Mouse (Mus musculus) kidney, embryonic 16.5 days (tissue): Measurements from ENCODE around the gene Gnb1. TPM values are rescaled to one million over a fixed set of nuclear protein-coding genes. Genes with fewer than 3 reads are reported as not detected.
A peak's percentile ranks its signal among the peaks of the same experiment; 100 is the strongest.

Experiments used
- ATAC-seq: fragments of 200-750 bp; cut with Nextera tagmentation; 2 replicates; pipeline ENCODE4 v1.8.0; 2017; ENCODE audit warnings: moderate TSS enrichment; ENCODE audit not compliant: low FRiP score, low TSS enrichment
- H3K27ac ChIP-seq: fragments of 300-500 bp; sonication (generic); 2 replicates; pipeline ENCODE4 v1.5.1; 2014; ENCODE audit warnings: low read length
- H3K27me3 ChIP-seq: fragments of 300-500 bp; sonication (generic); 2 replicates; pipeline ENCODE4 v1.6.1; 2014; ENCODE audit warnings: low read length, control low read depth, mixed read lengths; ENCODE audit not compliant: insufficient read depth
- H3K36me3 ChIP-seq: fragments of 300-500 bp; sonication (generic); 2 replicates; pipeline ENCODE4 v1.6.1; 2014; ENCODE audit warnings: low read length, control low read depth, mixed read lengths; ENCODE audit not compliant: insufficient read depth
- H3K4me1 ChIP-seq: fragments of 300-500 bp; sonication (generic); 2 replicates; pipeline ENCODE4 v1.6.1; 2014; ENCODE audit warnings: low read length, control low read depth, mixed read lengths; ENCODE audit not compliant: insufficient read depth
- H3K4me2 ChIP-seq: fragments of 300-500 bp; sonication (generic); replicated peaks from 2 replicates; pipeline ENCODE4 v1.6.1; 2014; ENCODE audit warnings: low read depth, low read length
- H3K4me3 ChIP-seq: fragments of 300-500 bp; sonication (generic); 2 replicates; pipeline ENCODE4 v1.5.1; 2014; ENCODE audit warnings: mild to moderate bottlenecking, low read length
- H3K9ac ChIP-seq: fragments of 300-500 bp; sonication (generic); replicated peaks from 2 replicates; pipeline ENCODE4 v1.6.1; 2014; ENCODE audit warnings: low read length
- H3K9me3 ChIP-seq: fragments of 300-500 bp; sonication (generic); 2 replicates; pipeline ENCODE4 v1.6.1; 2016; ENCODE audit warnings: low read length, control low read depth
- WGBS: fragments of 180-500 bp; shearing (Covaris S2); extraction: QIAGEN DNeasy Blood & Tissue Kit; methylation state at CpG from one replicate; pipeline ENCODE4 v1.1.7; 2014; 5-methylcytosine and 5-hydroxymethylcytosine counted together
- polyA plus RNA-seq: library from polyadenylated mRNA; unstranded; fragments of >200 nt; fragmentation: Nextera tagmentation; extraction: Ambion mirVana; gene quantifications from 2 replicates; pipeline ENCODE4 v1.2.1, GENCODE M21; 2015

Gnb1 gene
- polyA plus RNA-seq, 1 experiment from 2014 or later, result 477 TPM

DNA sequence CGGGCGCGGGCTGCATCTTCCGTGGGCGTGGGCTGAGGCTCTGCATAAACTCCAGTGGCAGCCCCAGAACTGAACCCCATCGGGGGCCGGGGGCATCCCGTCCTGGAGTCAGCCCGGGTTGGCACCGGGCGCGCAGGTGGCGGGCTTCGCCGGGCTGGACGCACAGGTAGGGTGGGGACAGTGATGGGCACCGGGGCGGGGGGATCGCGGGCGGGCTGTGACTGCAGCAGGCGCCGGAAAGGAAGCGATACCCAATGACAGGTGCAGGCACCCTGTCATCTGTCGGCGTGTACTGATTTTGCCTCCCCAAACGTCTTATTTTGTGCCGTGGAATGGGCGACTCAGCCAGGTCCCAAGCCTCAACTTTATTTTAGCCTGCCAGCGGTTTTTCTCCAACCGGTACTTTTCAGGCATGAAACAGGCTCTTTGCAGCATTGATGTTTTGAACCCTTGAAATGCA lies 110.9 kb downstream of the Gnb1 start:
- 1% methylated on average over 31 of the region's 31 CpGs for WGBS

GRCm38 (mm10) chr4:155602753-155603152 lies 111.6 kb downstream of the Gnb1 start:
- Histone ChIP-seq H3K9me3 (no peaks in the 10 kb centered on the region), H3K9ac (peak overlapping the region; percentile 94; the same call in 1 of the 2 replicates), H3K4me3 (peak overlapping the region; percentile 69), H3K36me3 (peaks cover 2% of the 10 kb centered on the region; the same call in 1 of the 2 replicates), H3K4me2 (peak overlapping the region; percentile 95), H3K27me3 (no peaks in the 10 kb centered on the region), H3K4me1 (peaks cover 12% of the 10 kb centered on the region), H3K27ac (no peak overlapping the region)
- ATAC-seq, result no peak
- 88% methylated on average over 1 of the region's 1 CpGs for WGBS

More for the DNA sequence above, 110.9 kb downstream of the Gnb1 start:
- peak overlapping the region; percentile 95 for H3K4me2 ChIP-seq
- H3K27ac ChIP-seq, result peak overlapping the region; percentile 99
- peaks cover 12% of the 10 kb centered on the region for H3K4me1 ChIP-seq
- peaks cover 2% of the 10 kb centered on the region; the same call in 1 of the 2 replicates for H3K36me3 ChIP-seq
- H3K4me3 ChIP-seq, result peak overlapping the region; percentile 69
- no peaks in the 10 kb centered on the region for H3K9me3 ChIP-seq
- peak overlapping the region; percentile 94 for H3K9ac ChIP-seq
- H3K27me3 ChIP-seq, result no peaks in the 10 kb centered on the region
- ATAC-seq, result peak; percentile 60; the same call in 1 of the 2 replicates

GRCm38 (mm10) chr4:155603801-155604200 lies 112.6 kb downstream of the Gnb1 start:
- Histone ChIP-seq H3K9me3 (no peaks in the 10 kb centered on the region), H3K9ac (no peak overlapping the region), H3K4me1 (peaks cover 12% of the 10 kb centered on the region), H3K36me3 (peaks cover 2% of the 10 kb centered on the region; the same call in 1 of the 2 replicates), H3K27me3 (no peaks in the 10 kb centered on the region), H3K4me2 (no peak overlapping the region), H3K4me3 (no peak overlapping the region), H3K27ac (no peak overlapping the region)
- no peak for ATAC-seq
- WGBS, result 95% methylated on average over 6 of the region's 6 CpGs

- Histone ChIP-seq H3K27me3 (no peaks in the 10 kb centered on the region), H3K4me3 (no peak overlapping the region), H3K4me1 (peaks cover 12% of the 10 kb centered on the region), H3K9ac (no peak overlapping the region), H3K9me3 (no peaks in the 10 kb centered on the region), H3K27ac (no peak overlapping the region), H3K4me2 (no peak overlapping the region), H3K36me3 (peaks cover 8% of the 10 kb centered on the region; the same call in 1 of the 2 replicates)
- 91% methylated on average over 4 of the region's 4 CpGs for WGBS
- ATAC-seq, result no peak
Measured at GRCm38 (mm10) chr4:155605132-155605531, 114.0 kb downstream of the Gnb1 start.

- Histone ChIP-seq H3K4me2 (no peak overlapping the region), H3K36me3 (peaks cover 21% of the 10 kb centered on the region), H3K9me3 (no peaks in the 10 kb centered on the region), H3K4me3 (no peak overlapping the region), H3K27me3 (no peaks in the 10 kb centered on the region), H3K4me1 (peaks cover 6% of the 10 kb centered on the region; the same call in 1 of the 2 replicates), H3K27ac (no peak overlapping the region), H3K9ac (no peak overlapping the region)
- 32% methylated on average over 2 of the region's 2 CpGs for WGBS
- ATAC-seq, result peak; percentile 52; the same call in 1 of the 2 replicates
Measured at GRCm38 (mm10) chr4:155606825-155607224, 115.7 kb downstream of the Gnb1 start.

Other genes with a start within 250 kb of the Gnb1 start
- 77.4 and 77.8 TPM in 2 replicates for gene Faap20, start 241.6 kb upstream of the Gnb1 start, polyA plus RNA-seq
- 17.3 and 17.9 TPM in 2 replicates for gene Prkcz, start 130.0 kb upstream of the Gnb1 start, polyA plus RNA-seq
- gene Gabrd, start 93.2 kb upstream of the Gnb1 start, polyA plus RNA-seq, result 0.07 TPM in 1 of 2 replicates, not detected in the other
- gene Cfap74, start 82.2 kb upstream of the Gnb1 start, polyA plus RNA-seq, result 1.5 and 1.8 TPM in 2 replicates
- gene Tmem52, start 22.2 kb upstream of the Gnb1 start, polyA plus RNA-seq, result 1.9 and 2.2 TPM in 2 replicates
- 107 and 110 TPM in 2 replicates for gene Nadk, start 71.0 kb downstream of the Gnb1 start, polyA plus RNA-seq
- gene Slc35e2, start 110.1 kb downstream of the Gnb1 start, polyA plus RNA-seq, result 7.8 and 10.1 TPM in 2 replicates
- 56.6 and 65.6 TPM in 2 replicates for gene Cdk11b, start 133.5 kb downstream of the Gnb1 start, polyA plus RNA-seq
- not detected in 2 replicates for gene Gm10563, start 154.0 kb downstream of the Gnb1 start, polyA plus RNA-seq
- gene Mmp23, start 162.0 kb downstream of the Gnb1 start, polyA plus RNA-seq, result 70.4 and 71.7 TPM in 2 replicates
- 31.9 and 34.1 TPM in 2 replicates for gene Mib2, start 177.8 kb downstream of the Gnb1 start, polyA plus RNA-seq
- 2.5 and 2.8 TPM in 2 replicates for gene Fndc10, start 203.0 kb downstream of the Gnb1 start, polyA plus RNA-seq
- 144 and 159 TPM in 2 replicates for gene Ssu72, start 213.4 kb downstream of the Gnb1 start, polyA plus RNA-seq
- 0.45 and 0.53 TPM in 2 replicates for gene Tmem240, start 243.4 kb downstream of the Gnb1 start, polyA plus RNA-seq